ENCODE assay signal across 12 mouse cellular contexts in genomic region chr11:69362479-69362878, GRCm38 (mm10). TPM values are rescaled to one million over a fixed set of nuclear protein-coding genes. Genes with fewer than 3 reads are reported as not detected.
DNase-seq lines count a peak whose midpoint lies in the region.
"Had no signal": no experiment of that assay in that cellular context is flagged by ENCODE, and none has a peak within 500 bp of the region (broad histone marks: within the 10 kb centered on the region; RNA-seq: fewer than 3 reads in every experiment).

No protein-coding gene starts in this region.

- peak; percentile 54 for DNase-seq in kidney, adult 9 months
- no peak for DNase-seq in kidney, adult 11 months
- DNase-seq in retina, postnatal 1 day: peak; percentile 4
- DNase-seq in retina, embryonic 14.5 days (ENCODE audit: low spot score): no peak
- DNase-seq in embryo, embryonic 11 days: peak; percentile 36
- DNase-seq in thymus, postnatal 36 days: no peak
- no peak for DNase-seq in gastrocnemius, adult 18-20 months (ENCODE audit: low spot score)
- DNase-seq: cerebellum, postnatal 36 days; heart, postnatal 4 days; kidney, postnatal 4 days; layer of hippocampus, postnatal 36 days; right cerebral cortex, postnatal 4 days had no signal

RNA-seq across cellular contexts. Expression of gene Chd3, which starts 6.7 kb away (rescaled TPM):
- 1 to 10 TPM; 5.7 to 7.9 TPM for total RNA-seq in gastrocnemius, adult 18-20 months (2021)

RNA-seq across cellular contexts. Expression of gene Rnf227, which starts 22.2 kb away (rescaled TPM):
- total RNA-seq in gastrocnemius, adult 18-20 months (2021): under 1 TPM; 0.25 to 0.43 TPM

RNA-seq across cellular contexts. Expression of gene Naa38, which starts 32.8 kb away (rescaled TPM):
- 10 to 100 TPM; 70.5 to 72.1 TPM for total RNA-seq in gastrocnemius, adult 18-20 months (2021)

RNA-seq across cellular contexts. Expression of gene Cyb5d1, which starts 33.0 kb away (rescaled TPM):
- 10 to 100 TPM; 29.3 to 33.0 TPM for total RNA-seq in gastrocnemius, adult 18-20 months (2021)

RNA-seq across cellular contexts. Expression of gene Tmem88, which starts 35.6 kb away (rescaled TPM):
- 1 to 10 TPM; 2.6 to 4.1 TPM for total RNA-seq in gastrocnemius, adult 18-20 months (2021)

Comparison
In these comparisons a context has a peak if more than half of its experiments do, and no peak if none do; other contexts are left out.
1. DNase-seq: peak in kidney, adult 9 months (single experiment), retina, postnatal 1 day (single experiment) and embryo, embryonic 11 days (single experiment); none in kidney, adult 11 months (single experiment), retina, embryonic 14.5 days (single experiment), thymus, postnatal 36 days (0 of 2) and gastrocnemius, adult 18-20 months (single experiment).